Mouse (Mus musculus) cerebellum, adult 9-11 months (tissue): ENCODE measurements around the gene Atp5c1.

Source experiments
- DNase-seq: peaks from one replicate; pipeline ENCODE4 v3.0.0; 2022

The Atp5c1 gene

GRCm38 (mm10) chr2:10080310-10081010, at the start of gene Atp5c1, which contains the start of gene Kin:
TSS of gene Atp5c1 (minus strand) at chr2:10080510.
TSS of gene Kin (plus strand) at chr2:10080593.
- DNase-seq = peak; percentile 97

DNA sequence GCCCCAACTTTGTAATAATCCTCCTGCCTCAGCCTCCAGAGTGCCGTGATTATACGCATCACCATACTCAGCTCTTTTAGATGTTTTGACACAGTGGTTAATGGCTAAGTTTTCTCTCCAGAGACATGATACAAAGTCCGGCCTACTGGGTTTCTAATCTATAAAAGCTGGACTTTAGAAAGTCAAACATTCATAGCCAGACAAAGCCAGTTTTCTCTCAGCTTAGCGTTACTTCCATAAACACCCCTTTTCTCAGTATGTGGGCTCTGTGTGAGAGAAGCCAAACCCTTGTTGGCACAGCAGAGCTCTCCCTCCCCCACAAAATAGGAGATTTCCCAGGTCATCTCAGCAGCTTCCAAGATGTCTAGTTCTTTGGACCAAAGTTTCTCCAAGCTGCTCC, 48.3 kb upstream of the Atp5c1 start:
- DNase-seq = no peak

DNA sequence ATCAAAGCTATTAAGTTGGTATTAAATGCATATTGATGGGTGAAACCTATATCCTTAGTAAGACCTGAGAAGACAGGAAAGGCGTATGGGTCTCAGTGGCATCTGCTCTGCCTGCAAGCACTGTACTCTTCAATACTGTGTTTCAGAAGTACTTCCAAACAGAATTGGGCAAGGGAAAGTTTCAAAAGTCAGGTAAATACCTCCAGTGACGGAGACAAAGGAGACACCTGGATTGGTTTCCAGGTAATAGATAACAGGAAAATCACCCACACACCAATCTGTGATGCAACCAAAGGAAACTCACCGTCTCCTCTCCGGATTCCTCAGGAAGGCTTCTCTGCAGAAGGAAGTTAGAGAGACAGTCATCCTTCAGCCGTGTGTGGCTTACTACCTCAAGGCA, 47.2 kb upstream of the Atp5c1 start:
- no peak for DNase-seq

GRCm38 (mm10) chr2:10126122-10126521, 45.8 kb upstream of the Atp5c1 start:
- DNase-seq = no peak

- no peak for DNase-seq
Measured at GRCm38 (mm10) chr2:10121826-10122225, 41.5 kb upstream of the Atp5c1 start.

GRCm38 (mm10) chr2:10119276-10119675, 39.0 kb upstream of the Atp5c1 start:
- no peak for DNase-seq

- no peak for DNase-seq
Measured at GRCm38 (mm10) chr2:10118751-10119150, 38.4 kb upstream of the Atp5c1 start.

DNA sequence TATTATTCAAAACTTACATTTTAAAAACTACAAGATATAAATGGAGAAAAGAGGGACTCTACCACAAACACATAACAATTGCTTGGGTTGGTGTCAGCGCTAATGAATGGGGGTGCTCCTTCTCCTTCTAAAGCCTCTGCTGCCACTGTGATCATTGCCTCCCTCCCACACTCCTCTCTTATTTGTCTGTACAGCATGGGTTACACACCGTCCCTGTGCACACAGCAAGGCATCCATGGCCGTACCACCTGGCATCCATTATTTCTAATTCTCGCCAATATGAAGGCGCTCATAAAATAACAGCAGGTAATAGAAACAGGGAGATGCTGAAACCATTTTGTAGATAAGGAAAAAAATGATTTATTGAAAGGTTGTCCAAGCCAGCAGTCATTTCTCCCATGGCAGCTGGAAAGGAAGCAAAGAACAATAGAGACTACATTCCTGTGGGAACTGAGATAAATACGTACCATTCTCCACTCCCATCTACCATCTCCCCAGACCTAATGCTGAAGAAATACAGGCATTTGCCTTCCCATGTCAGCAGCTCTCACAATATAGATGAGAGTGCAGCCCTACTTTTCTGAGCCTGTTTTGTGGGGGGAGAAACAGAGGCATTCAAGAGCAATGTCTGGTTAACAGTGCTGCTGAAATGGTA, 28.4 kb upstream of the Atp5c1 start:
- DNase-seq = no peak

DNA sequence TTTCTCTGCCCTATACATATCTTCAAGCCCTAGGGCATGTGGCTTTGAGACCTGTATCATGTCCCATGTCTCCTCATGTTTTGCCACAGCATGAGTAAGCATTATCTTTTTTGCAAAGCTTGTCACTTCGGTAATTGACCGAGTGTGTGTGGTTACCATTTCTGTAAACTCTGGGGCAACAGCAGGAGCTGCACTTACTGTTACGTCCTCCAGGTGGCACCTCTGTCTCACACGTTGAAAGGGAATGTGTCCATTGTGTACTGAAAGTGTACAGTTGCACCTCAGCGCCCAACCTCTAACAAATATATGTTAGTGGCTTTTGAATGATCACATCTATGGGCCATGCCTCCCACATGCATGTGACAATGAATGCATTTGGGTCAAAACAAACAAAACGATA, 20.9 kb upstream of the Atp5c1 start:
- no peak for DNase-seq

DNA sequence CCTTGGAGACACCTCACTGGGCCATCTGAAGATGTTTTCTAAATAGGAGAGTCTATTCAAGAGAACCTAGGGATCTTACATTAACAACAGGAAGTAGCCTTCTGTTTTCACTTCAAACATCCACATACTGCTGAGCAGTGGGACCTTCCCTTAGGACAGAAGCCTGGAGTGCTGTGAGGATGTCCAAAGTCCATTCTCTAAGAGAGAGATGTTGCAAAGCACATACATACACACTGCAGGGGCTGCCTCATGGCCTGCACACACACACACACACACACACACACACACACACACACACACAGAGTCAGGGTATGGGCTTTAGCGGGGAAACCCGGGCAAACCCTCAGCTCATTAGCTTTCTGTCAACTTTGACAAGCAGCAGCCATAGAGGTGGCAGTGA, 20.2 kb upstream of the Atp5c1 start:
- no peak for DNase-seq

DNA sequence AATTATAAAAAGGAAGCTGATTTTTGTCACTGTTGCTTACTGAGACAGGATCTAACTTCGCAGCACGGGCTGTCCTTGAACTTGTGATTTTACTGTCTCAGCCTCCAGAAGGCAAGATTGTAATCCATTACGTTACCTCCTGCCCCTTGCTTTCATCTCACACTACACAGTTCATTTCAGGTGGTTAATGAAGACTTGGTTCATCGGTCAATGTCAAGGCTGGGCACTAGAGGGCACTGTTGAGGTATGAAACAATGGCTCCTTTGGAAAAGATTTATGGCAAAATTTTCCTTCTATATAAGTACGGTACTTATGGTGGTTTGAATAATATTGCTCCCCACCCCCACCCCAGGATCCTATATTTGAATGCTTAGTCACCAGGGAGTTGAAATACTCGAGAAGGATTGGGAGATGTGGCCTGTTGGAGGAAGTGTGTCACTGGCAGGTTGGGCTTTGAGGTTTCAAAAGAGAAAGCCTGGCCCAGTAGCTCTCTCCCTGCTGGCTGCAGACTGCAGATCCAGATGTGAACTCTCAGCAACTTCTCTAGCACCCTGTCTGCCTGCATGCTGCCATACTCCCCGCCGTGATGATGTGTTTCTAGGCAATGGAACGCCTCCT, 18.4 kb upstream of the Atp5c1 start:
- no peak for DNase-seq

DNA sequence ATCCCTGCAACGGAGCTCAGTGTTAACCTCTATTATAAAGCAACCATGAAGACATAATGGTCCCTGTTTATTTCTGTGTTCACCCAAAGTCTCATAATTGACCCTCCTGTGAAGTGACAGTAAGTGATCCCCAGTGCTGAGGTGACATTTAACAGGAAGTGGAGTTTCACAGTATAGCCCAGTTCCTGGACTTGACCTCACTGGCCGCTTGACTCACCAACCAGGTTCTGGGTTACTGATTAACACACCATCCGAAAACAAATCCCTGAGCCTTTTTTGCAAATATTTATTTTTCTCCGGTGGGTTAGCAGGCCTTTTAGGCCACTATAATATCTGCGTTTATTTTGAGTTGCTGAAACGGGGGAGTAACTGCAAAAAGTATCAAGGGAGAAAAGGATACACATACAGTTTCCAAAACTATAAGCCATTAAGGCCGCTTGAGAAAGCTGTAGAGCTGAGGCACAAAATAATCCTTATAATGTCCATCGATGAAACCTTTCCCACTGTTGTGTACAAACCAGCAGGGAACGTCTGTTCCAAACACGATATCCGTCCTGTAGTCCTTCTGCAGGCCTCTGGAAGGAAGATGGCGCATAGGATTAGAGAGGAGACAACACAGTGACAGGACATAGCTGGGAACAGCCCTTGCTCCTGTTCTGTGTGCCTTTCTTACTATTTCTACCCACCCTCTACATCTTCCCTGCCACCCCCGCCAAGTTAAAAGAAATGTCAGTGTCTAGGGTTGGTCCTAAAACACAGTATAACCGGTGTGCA, 14.2 kb upstream of the Atp5c1 start:
- no peak for DNase-seq

GRCm38 (mm10) chr2:10087256-10087850, 7.0 kb upstream of the Atp5c1 start:
- DNase-seq = no peak

GRCm38 (mm10) chr2:10082737-10083136, 2.4 kb upstream of the Atp5c1 start:
- no peak for DNase-seq

DNA sequence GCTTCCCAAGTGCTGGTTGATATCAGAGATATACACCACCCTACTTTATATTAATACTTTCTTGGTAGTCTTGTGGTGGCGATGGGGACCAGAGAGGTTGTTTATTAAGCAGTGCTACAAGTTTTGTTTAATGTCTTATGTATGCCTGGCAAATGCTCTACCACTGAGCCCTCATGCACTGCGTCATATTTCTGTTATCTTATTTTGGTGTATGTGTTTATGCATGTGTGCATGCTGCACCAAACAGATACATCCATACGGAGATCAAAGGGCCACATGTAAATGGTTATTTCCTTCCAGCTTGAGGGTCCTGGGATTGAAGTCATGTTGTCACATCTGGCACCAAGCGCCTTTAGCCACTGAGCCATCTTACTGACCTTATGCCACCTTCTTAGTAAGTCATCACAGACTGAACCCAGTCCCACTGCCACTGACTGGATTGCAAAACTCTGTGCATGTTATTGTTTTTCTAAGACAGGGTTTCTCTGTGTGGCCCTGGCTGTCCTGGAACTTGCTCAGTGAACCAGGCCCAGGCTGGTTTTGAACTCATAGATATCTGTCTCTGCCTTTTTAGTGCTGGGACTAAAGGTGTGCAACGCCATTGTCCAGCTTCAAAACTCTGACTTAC, 1.3 kb upstream of the Atp5c1 start:
- no peak for DNase-seq

DNA sequence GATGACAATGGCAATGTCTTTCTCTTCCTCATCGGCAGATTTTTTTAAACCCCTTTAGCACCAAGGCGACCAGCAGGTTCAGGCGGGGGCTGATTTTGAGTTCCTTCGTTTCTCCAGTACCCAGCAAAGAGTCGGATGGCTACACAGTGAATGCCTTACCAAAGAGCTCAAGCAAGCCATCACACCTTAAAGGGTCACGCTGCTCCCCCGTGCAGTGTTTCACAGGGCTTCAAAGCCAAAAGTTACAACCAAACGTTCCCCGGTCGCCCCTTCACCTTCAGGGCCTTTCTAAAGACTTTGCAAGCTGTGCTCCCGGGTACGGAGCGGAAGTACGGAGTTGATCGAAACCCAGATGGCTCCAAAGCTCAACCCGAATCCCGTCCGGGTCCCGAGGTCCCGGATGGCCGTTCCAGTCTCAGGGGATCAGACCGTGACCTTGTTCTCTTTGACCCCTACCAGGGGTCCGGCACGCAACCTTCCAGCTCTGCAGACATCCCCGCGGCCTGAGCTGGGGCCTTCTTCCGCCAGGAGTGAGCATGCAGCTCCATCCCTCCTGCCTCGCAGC, 483 bp downstream of the Atp5c1 start:
- no peak for DNase-seq

DNA sequence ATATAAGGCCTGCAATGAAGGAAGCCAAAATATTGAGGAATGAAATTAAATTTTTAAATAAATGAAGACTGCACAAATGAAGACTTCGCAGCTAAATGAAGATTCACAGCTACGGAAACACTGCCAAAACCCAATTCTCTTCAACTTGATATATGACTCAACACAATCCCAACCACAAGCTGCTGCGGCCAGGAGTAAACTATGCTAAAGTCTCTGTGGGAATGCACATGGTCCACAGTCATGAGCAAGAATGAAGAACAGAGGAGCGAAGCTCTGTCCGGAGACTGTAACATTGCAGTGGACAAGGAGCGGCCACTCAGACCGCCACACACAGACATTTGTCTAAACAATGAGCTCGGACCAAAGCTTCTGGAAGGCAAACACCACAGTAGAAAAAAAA, 3.6 kb downstream of the Atp5c1 start:
- DNase-seq = no peak

- DNase-seq = no peak
Measured at GRCm38 (mm10) chr2:10074470-10074869, 5.8 kb downstream of the Atp5c1 start.

DNA sequence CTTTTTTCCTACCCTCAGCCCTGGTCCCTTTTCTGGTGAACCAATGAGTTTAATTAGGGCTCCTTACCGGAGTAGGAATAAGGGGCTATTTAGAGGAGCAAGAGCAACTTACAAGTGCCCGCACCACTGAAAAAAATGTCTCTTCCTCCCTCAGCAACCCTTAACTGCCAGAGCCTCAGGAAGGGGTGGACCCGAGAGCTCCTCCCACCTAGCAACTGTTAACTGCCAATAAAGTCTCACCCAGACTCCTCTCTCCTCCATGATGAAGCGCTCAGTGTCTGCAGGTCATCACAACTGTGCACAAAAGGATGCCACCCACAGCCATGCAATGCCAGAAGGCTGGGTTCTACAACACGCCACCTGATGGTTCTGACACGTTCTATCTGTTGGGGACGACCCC, 8.6 kb downstream of the Atp5c1 start:
- no peak for DNase-seq

DNA sequence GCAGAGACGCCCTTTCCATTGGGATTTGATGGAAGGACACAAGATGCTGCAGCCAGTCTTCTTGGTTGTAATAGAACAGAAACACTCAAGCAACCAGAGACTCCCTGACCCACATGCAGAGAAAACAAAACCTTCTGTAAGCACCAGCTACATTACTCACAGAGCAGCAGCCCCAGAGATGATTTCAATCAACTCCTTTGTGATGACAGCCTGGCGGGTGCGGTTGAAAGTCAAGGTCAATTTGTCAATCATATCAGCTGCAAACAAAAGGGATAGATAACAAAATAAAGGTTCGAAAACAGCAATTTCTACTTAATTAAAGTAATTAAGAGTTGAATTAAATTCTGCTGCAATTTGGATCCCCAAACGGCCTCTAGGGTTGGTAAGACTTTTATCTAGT, 21.5 kb downstream of the Atp5c1 start:
- no peak for DNase-seq

- DNase-seq = no peak
Measured at GRCm38 (mm10) chr2:10051996-10052395, 28.3 kb downstream of the Atp5c1 start.

- DNase-seq = no peak
Measured at GRCm38 (mm10) chr2:10050878-10051277, 29.4 kb downstream of the Atp5c1 start.
